13 mouse cellular contexts compared by ENCODE assay signal in genomic region chr10:130322637-130323036, GRCm38 (mm10). TPM values are rescaled to one million over a fixed set of nuclear protein-coding genes. Genes with fewer than 3 reads are reported as not detected.
DNase-seq lines count a peak whose midpoint lies in the region; ATAC-seq and TF ChIP-seq lines count a peak whose summit lies in the region.
"Had no signal": no experiment of that assay in that cellular context is flagged by ENCODE, and none has a peak within 500 bp of the region (broad histone marks: within the 10 kb centered on the region; RNA-seq: fewer than 3 reads in every experiment).

Gene Tespa1, plus strand, starts transcription at chr10:130322870.

- 55% methylated on average over 5 of the region's 5 CpGs for WGBS in heart, embryonic 15.5 days
- WGBS in heart, embryonic 12.5 days, result 67% methylated on average over 5 of the region's 5 CpGs
- WGBS in midbrain, postnatal 0 days, result 83% methylated on average over 5 of the region's 5 CpGs
- WGBS in midbrain, embryonic 11.5 days, result 81% methylated on average over 5 of the region's 5 CpGs

- TF ChIP-seq CTCF in midbrain, postnatal 0 days (IDR thresholded peaks at IDR 0.05), result no peak

- no peaks in the 10 kb centered on the region for H3K36me3 ChIP-seq in heart, embryonic 15.5 days
- no peaks in the 10 kb centered on the region for H3K36me3 ChIP-seq in heart, embryonic 12.5 days
- no peaks in the 10 kb centered on the region for H3K36me3 ChIP-seq in midbrain, postnatal 0 days (ENCODE audit: insufficient read depth, low read length)
- no peaks in the 10 kb centered on the region for H3K36me3 ChIP-seq in midbrain, embryonic 11.5 days (ENCODE audit: control insufficient read depth, insufficient read depth, low read length)
- H3K36me3 ChIP-seq: forebrain, embryonic 12.5 days; limb, embryonic 12.5 days had no signal

- peak; percentile 88 for DNase-seq in induced T-regulatory cell, adult 2 months (ENCODE audit: low read depth)
- DNase-seq in thymus, postnatal 10 days (ENCODE audit: low spot score in 2 of 2), result peak; percentile 71 to 76
- no peak for DNase-seq in layer of hippocampus, adult 9-10 months (ENCODE audit: low spot score)
- DNase-seq in midbrain, postnatal 0 days (ENCODE audit: low spot score), result no peak
- DNase-seq in midbrain, embryonic 11.5 days (ENCODE audit: low spot score, missing footprints), result no peak
- DNase-seq: adrenal gland, postnatal 14 days; kidney, adult 18-20 months had no signal

- H3K4me3 ChIP-seq in heart, embryonic 15.5 days, result no peak within 1 kb of the TSS
- H3K4me3 ChIP-seq in heart, embryonic 12.5 days, result no peak within 1 kb of the TSS
- no peak within 1 kb of the TSS for H3K4me3 ChIP-seq in midbrain, postnatal 0 days (ENCODE audit: low read depth, low read length)
- no peak within 1 kb of the TSS for H3K4me3 ChIP-seq in midbrain, embryonic 11.5 days (ENCODE audit: low read depth, low read length)
- H3K4me3 ChIP-seq: forebrain, embryonic 12.5 days; limb, embryonic 12.5 days; myocyte had no signal

- H3K4me2 ChIP-seq in heart, embryonic 15.5 days, result no peak within 1 kb of the TSS
- H3K4me2 ChIP-seq in heart, embryonic 12.5 days, result no peak within 1 kb of the TSS
- H3K4me2 ChIP-seq in midbrain, postnatal 0 days (ENCODE audit: low read depth, low read length, poor library complexity, severe bottlenecking), result no peak within 1 kb of the TSS
- H3K4me2 ChIP-seq in midbrain, embryonic 11.5 days, result no peak within 1 kb of the TSS
- H3K4me2 ChIP-seq: forebrain, embryonic 12.5 days; limb, embryonic 12.5 days had no signal

- H3K27ac ChIP-seq in heart, embryonic 15.5 days, result no peak within 1 kb of the TSS
- no peak within 1 kb of the TSS for H3K27ac ChIP-seq in heart, embryonic 12.5 days (ENCODE audit: poor library complexity, severe bottlenecking)
- no peak within 1 kb of the TSS for H3K27ac ChIP-seq in midbrain, postnatal 0 days (ENCODE audit: low read depth, low read length)
- H3K27ac ChIP-seq in midbrain, embryonic 11.5 days (ENCODE audit: low read depth, low read length), result no peak within 1 kb of the TSS
- H3K27ac ChIP-seq: forebrain, embryonic 12.5 days; limb, embryonic 12.5 days had no signal

- H3K27me3 ChIP-seq in heart, embryonic 15.5 days, result no peaks in the 10 kb centered on the region
- H3K27me3 ChIP-seq in heart, embryonic 12.5 days (replicated peaks), result no peaks in the 10 kb centered on the region
- no peaks in the 10 kb centered on the region for H3K27me3 ChIP-seq in midbrain, postnatal 0 days (ENCODE audit: insufficient read depth, low read length)
- no peaks in the 10 kb centered on the region for H3K27me3 ChIP-seq in midbrain, embryonic 11.5 days (ENCODE audit: control insufficient read depth, insufficient read depth, low read length)
- H3K27me3 ChIP-seq: forebrain, embryonic 12.5 days; limb, embryonic 12.5 days had no signal

- no peak within 1 kb of the TSS for H3K9ac ChIP-seq in heart, embryonic 15.5 days
- H3K9ac ChIP-seq in heart, embryonic 12.5 days, result no peak within 1 kb of the TSS
- no peak within 1 kb of the TSS for H3K9ac ChIP-seq in midbrain, postnatal 0 days (replicated peaks; ENCODE audit: low read length, poor library complexity, severe bottlenecking)
- H3K9ac ChIP-seq in midbrain, embryonic 11.5 days (ENCODE audit: low read length), result no peak within 1 kb of the TSS
- H3K9ac ChIP-seq: forebrain, embryonic 12.5 days; limb, embryonic 12.5 days had no signal

- H3K9me3 ChIP-seq in heart, embryonic 15.5 days (replicated peaks), result no peaks in the 10 kb centered on the region
- no peaks in the 10 kb centered on the region for H3K9me3 ChIP-seq in heart, embryonic 12.5 days (replicated peaks)
- no peaks in the 10 kb centered on the region for H3K9me3 ChIP-seq in midbrain, postnatal 0 days (ENCODE audit: low read length)
- H3K9me3 ChIP-seq in midbrain, embryonic 11.5 days (ENCODE audit: control insufficient read depth, low read length), result no peaks in the 10 kb centered on the region
- H3K9me3 ChIP-seq: forebrain, embryonic 12.5 days; limb, embryonic 12.5 days had no signal

- ATAC-seq in heart, embryonic 15.5 days (replicated peaks; ENCODE audit: insufficient number of reproducible peaks, insufficient read depth, low FRiP score, low read depth), result peak; percentile 35; the same call in 1 of the 2 replicates
- no peak for ATAC-seq in heart, embryonic 12.5 days (ENCODE audit: insufficient number of reproducible peaks, low FRiP score)
- ATAC-seq in megakaryocyte progenitor cell, adult 5-6 weeks (replicated peaks; ENCODE audit: poor library complexity), result peak; percentile 94
- ATAC-seq in midbrain, postnatal 0 days (ENCODE audit: low FRiP score), result no peak
- no peak for ATAC-seq in midbrain, embryonic 11.5 days (ENCODE audit: low FRiP score)

- H3K4me1 ChIP-seq in heart, embryonic 15.5 days (replicated peaks), result no peaks in the 10 kb centered on the region
- H3K4me1 ChIP-seq in heart, embryonic 12.5 days (replicated peaks), result no peaks in the 10 kb centered on the region
- H3K4me1 ChIP-seq in midbrain, postnatal 0 days (ENCODE audit: insufficient read depth, low read length), result no peaks in the 10 kb centered on the region
- no peaks in the 10 kb centered on the region for H3K4me1 ChIP-seq in midbrain, embryonic 11.5 days (ENCODE audit: control insufficient read depth, insufficient read depth, low read length)
- H3K4me1 ChIP-seq: forebrain, embryonic 12.5 days; limb, embryonic 12.5 days had no signal

RNA-seq across cellular contexts. Expression of gene Tespa1, which starts in this region (rescaled TPM):
- polyA plus RNA-seq in heart, embryonic 15.5 days (2015; fragmentation: Nextera tagmentation; extraction: Ambion mirVana), result 0.73 and 5.4 TPM in 2 replicates
- polyA plus RNA-seq in heart, embryonic 12.5 days (2016; fragmentation: Nextera tagmentation; extraction: Ambion mirVana), result 0.27 and 0.37 TPM in 2 replicates
- 30.7 and 51.7 TPM in 2 replicates for total RNA-seq in megakaryocyte progenitor cell, adult 5-6 weeks (2015)
- total RNA-seq in megakaryocyte progenitor cell, adult 5-6 weeks (2017), result 35.8 and 50.3 TPM in 2 replicates
- total RNA-seq in midbrain, postnatal 0 days (2014; rRNA removed), result not detected in 2 replicates
- polyA plus RNA-seq in midbrain, postnatal 0 days (2015; fragmentation: Nextera tagmentation; extraction: Ambion mirVana), result not detected in 2 replicates
- polyA plus RNA-seq in midbrain, embryonic 11.5 days (2014; fragmentation: Nextera tagmentation; extraction: Ambion mirVana), result 0.17 and 0.36 TPM in 2 replicates
- polyA plus RNA-seq: forebrain, embryonic 12.5 days; myocyte had no signal

Comparison
In these comparisons a context has a peak if more than half of its experiments do, and no peak if none do; other contexts are left out.
1. RNA of gene Tespa1 (total RNA-seq): 30.7 to 51.7 TPM in megakaryocyte progenitor cell, adult 5-6 weeks; not detected in midbrain, postnatal 0 days; every median in the first group is over 10 times any median in the second.
2. ATAC-seq: peak in heart, embryonic 15.5 days (single experiment) and megakaryocyte progenitor cell, adult 5-6 weeks (single experiment); none in heart, embryonic 12.5 days (single experiment), midbrain, postnatal 0 days (single experiment) and midbrain, embryonic 11.5 days (single experiment).
3. DNase-seq: peak in induced T-regulatory cell, adult 2 months (single experiment) and thymus, postnatal 10 days (2 of 2); none in layer of hippocampus, adult 9-10 months (single experiment), midbrain, postnatal 0 days (single experiment) and midbrain, embryonic 11.5 days (single experiment).